Mouse (Mus musculus) G1E (cell line): ENCODE results near the gene Adh1.

Source experiments
- CTCF ChIP-seq: IDR thresholded peaks from 2 replicates; pipeline ENCODE4 v1.5.1; 2012; ENCODE audit warnings: low read depth, low read length, inconsistent platforms, mixed read lengths
- GATA1 ChIP-seq: IDR thresholded peaks from 2 replicates; pipeline ENCODE4 v1.6.1; 2012; ENCODE audit warnings: borderline replicate concordance, low read length, inconsistent platforms, mixed read lengths
- GATA2 ChIP-seq: IDR thresholded peaks from 2 replicates; pipeline ENCODE4 v1.6.1; 2012; ENCODE audit warnings: low read depth, low read length, inconsistent platforms, borderline replicate concordance
- TAL1 ChIP-seq: conservative IDR thresholded peaks from 2 replicates; pipeline ENCODE4 v1.6.1; 2012; ENCODE audit warnings: low read depth, low read length, inconsistent platforms, mixed read lengths

- TF ChIP-seq CTCF (no peak), GATA1 (no peak), TAL1 (no peak), GATA2 (no peak)
Observed at GRCm38 (mm10) chr3:138273080-138273479, 12.3 kb downstream of the Adh1 start.
